Mouse (Mus musculus) stomach, embryonic 14.5 days (tissue): Measurements from ENCODE around the gene Setdb1. TPM values are rescaled to one million over a fixed set of nuclear protein-coding genes. Genes with fewer than 3 reads are reported as not detected.
A peak's percentile ranks its signal among the peaks of the same experiment; 100 is the strongest.

Source experiments
- ATAC-seq: fragments of 200-750 bp; cut with Nextera tagmentation; 2 replicates; pipeline ENCODE4 v1.8.0; 2017; ENCODE audit warnings: low read depth, moderate TSS enrichment; ENCODE audit not compliant: insufficient number of reproducible peaks, insufficient read depth, low FRiP score
- H3K27ac ChIP-seq: fragments of 300-500 bp; sonication (generic); 2 replicates; pipeline ENCODE4 v1.5.1; 2014; ENCODE audit warnings: mild to moderate bottlenecking, low read length, moderate library complexity, mixed read lengths
- H3K27me3 ChIP-seq: fragments of 300-500 bp; sonication (generic); 2 replicates; pipeline ENCODE4 v1.6.1; 2014; ENCODE audit warnings: low read length, control low read depth, mixed read lengths; ENCODE audit not compliant: control insufficient read depth, insufficient read depth
- H3K36me3 ChIP-seq: fragments of 300-500 bp; sonication (generic); 2 replicates; pipeline ENCODE4 v1.6.1; 2014; ENCODE audit warnings: mild to moderate bottlenecking, control low read depth, low read length, moderate library complexity, mixed read lengths; ENCODE audit not compliant: control insufficient read depth, insufficient read depth
- H3K4me1 ChIP-seq: fragments of 300-500 bp; sonication (generic); 2 replicates; pipeline ENCODE4 v1.6.1; 2014; ENCODE audit warnings: low read length, control low read depth, mixed read lengths; ENCODE audit not compliant: control insufficient read depth, insufficient read depth
- H3K4me2 ChIP-seq: fragments of 300-500 bp; sonication (generic); replicated peaks from 2 replicates; pipeline ENCODE4 v1.6.1; 2014; ENCODE audit warnings: low read depth, low read length, control low read depth
- H3K4me3 ChIP-seq: fragments of 300-500 bp; sonication (generic); 2 replicates; pipeline ENCODE4 v1.5.1; 2014; ENCODE audit warnings: low read depth, low read length, control low read depth
- H3K9ac ChIP-seq: fragments of 300-500 bp; sonication (generic); replicated peaks from 2 replicates; pipeline ENCODE4 v1.6.1; 2014; ENCODE audit warnings: low read depth, mild to moderate bottlenecking, control low read depth, low read length, moderate library complexity, mixed read lengths
- H3K9me3 ChIP-seq: fragments of 300-500 bp; sonication (generic); 2 replicates; pipeline ENCODE4 v1.6.1; 2016; ENCODE audit warnings: low read depth, low read length, control low read depth; ENCODE audit not compliant: control insufficient read depth
- WGBS: fragments of 180-500 bp; shearing (Covaris S2); extraction: QIAGEN DNeasy Blood & Tissue Kit; methylation state at CpG from one replicate; pipeline ENCODE4 v1.1.7; 2014; 5-methylcytosine and 5-hydroxymethylcytosine counted together
- polyA plus RNA-seq: library from polyadenylated mRNA; unstranded; fragments of >200 nt; fragmentation: Nextera tagmentation; extraction: Ambion mirVana; gene quantifications from 2 replicates; pipeline ENCODE4 v1.2.1, GENCODE M21; 2014

Gene Setdb1
- polyA plus RNA-seq, 1 experiment from 2014 or later = 50.8 TPM

- H3K9ac ChIP-seq = no peak overlapping the region
- peaks cover 13% of the 10 kb centered on the region for H3K4me1 ChIP-seq
- peak overlapping the region; percentile 39; the same call in 1 of the 2 replicates for H3K27ac ChIP-seq
- ATAC-seq = no peak
- 94% methylated on average over 5 of the region's 5 CpGs for WGBS
- no peak overlapping the region for H3K4me2 ChIP-seq
- H3K36me3 ChIP-seq = peaks cover 17% of the 10 kb centered on the region
- H3K9me3 ChIP-seq = no peaks in the 10 kb centered on the region
- no peaks in the 10 kb centered on the region for H3K27me3 ChIP-seq
- H3K4me3 ChIP-seq = no peak overlapping the region
These were observed 71.6 kb downstream of the Setdb1 start for GRCm38 (mm10) chr3:95285390-95285789.

GRCm38 (mm10) chr3:95284501-95285281, 72.3 kb downstream of the Setdb1 start:
- 80% methylated on average over 12 of the region's 12 CpGs for WGBS
- Histone ChIP-seq H3K4me3 (peak overlapping the region; percentile 78; the same call in 1 of the 2 replicates), H3K4me1 (peaks cover 13% of the 10 kb centered on the region), H3K36me3 (peaks cover 14% of the 10 kb centered on the region), H3K27me3 (no peaks in the 10 kb centered on the region), H3K9me3 (no peaks in the 10 kb centered on the region), H3K27ac (no peak overlapping the region), H3K4me2 (peak overlapping the region; percentile 70), H3K9ac (no peak overlapping the region)
- no peak for ATAC-seq

DNA sequence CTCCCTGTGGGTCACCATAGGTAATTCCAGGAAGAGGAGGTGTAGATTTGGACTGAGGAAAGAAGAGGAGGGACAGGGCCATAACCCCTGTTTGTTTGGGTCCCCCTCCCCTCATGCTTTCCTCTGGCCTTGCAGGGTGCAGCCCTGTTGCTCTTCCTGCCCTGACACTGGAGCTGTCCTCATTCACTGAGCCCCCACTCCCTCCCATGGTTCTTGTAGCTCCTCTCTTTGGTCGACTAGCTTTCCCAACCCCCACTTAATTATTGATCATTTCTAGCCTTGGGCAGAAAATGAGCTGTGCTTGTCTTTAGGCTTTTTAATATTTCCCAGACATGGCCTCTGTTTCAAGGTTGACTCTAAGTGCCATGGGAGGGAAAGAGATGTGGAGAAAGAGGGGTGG, 72.9 kb downstream of the Setdb1 start:
- ATAC-seq = no peak
- no peak overlapping the region for H3K27ac ChIP-seq
- peak overlapping the region; percentile 70 for H3K4me2 ChIP-seq
- peaks cover 12% of the 10 kb centered on the region for H3K36me3 ChIP-seq
- H3K9ac ChIP-seq = no peak overlapping the region; the same call in 1 of the 2 replicates
- H3K4me1 ChIP-seq = peaks cover 13% of the 10 kb centered on the region
- H3K4me3 ChIP-seq = peak overlapping the region; percentile 78
- no peaks in the 10 kb centered on the region for H3K9me3 ChIP-seq
- 15% methylated on average over 1 of the region's 1 CpGs for WGBS
- H3K27me3 ChIP-seq = no peaks in the 10 kb centered on the region

DNA sequence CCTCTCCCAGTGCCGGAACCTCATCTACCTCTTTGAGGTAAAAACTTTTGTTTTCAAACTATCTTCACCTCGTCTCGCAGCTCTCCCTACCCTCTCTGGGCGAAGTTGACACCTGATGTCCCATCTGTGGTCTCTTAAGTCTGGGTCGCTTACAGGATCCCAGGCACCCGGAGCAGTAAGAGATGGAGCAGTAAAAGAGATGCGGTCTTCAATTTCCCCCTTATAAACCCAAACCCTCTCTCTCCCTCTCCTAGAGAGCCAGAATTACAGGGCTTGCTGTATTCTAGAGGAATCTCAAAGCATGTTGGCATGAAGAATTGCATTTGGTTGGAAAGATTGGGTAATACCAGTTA, 73.4 kb downstream of the Setdb1 start:
- Histone ChIP-seq H3K27me3 (no peaks in the 10 kb centered on the region), H3K4me1 (peaks cover 13% of the 10 kb centered on the region), H3K36me3 (peaks cover 9% of the 10 kb centered on the region), H3K27ac (peak overlapping the region; percentile 90), H3K4me2 (peak overlapping the region; percentile 70), H3K9me3 (no peaks in the 10 kb centered on the region), H3K4me3 (peak overlapping the region; percentile 78), H3K9ac (peak overlapping the region; percentile 72)
- ATAC-seq = no peak
- 2% methylated on average over 7 of the region's 7 CpGs for WGBS

DNA sequence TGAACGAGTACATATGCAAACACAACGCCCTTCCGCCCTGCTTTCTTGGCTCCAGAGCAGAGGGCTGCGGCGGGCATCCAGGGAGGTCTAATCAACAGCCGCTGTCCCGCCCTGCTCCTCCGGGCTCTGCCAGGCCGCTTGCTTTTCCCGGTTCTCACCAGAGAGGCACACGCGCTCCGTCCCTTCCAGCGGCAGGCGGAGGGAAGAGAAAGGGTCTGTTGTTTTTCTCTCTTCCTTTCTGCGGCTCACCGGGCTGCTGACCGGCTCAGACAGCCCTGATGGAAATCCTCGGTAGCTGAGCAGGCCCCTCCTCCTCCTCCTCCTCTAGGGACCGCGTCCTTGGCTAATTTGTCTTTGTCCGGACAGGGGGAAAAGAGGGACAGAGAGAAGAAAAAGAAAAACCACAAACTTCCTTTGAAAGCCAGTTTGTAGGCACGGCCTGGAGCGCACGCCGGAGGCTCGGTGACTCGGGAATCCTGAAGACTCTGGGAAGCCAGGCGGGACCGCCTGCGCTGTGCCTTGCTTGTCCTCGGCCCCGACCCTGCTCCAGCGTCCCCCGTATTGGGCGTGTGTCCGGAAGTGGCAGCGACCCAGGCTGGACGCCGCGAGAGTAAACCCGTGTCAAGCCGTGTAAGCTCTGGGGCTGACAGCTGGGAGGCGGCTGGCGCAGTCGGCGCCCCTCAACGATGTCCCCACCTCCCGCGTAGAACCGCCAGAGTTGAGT, 74.0 kb downstream of the Setdb1 start:
- Histone ChIP-seq H3K4me1 (peaks cover 13% of the 10 kb centered on the region), H3K9me3 (no peaks in the 10 kb centered on the region), H3K27ac (peak overlapping the region; percentile 90), H3K4me3 (peak overlapping the region; percentile 78), H3K36me3 (peaks cover 4% of the 10 kb centered on the region), H3K4me2 (peak overlapping the region; percentile 70), H3K9ac (peak overlapping the region; percentile 72), H3K27me3 (no peaks in the 10 kb centered on the region)
- under 1% methylated on average over 48 of the region's 51 CpGs for WGBS
- peak; percentile 66 for ATAC-seq

GRCm38 (mm10) chr3:95282381-95282864, 74.6 kb downstream of the Setdb1 start:
- H3K4me2 ChIP-seq = peak overlapping the region; percentile 70
- no peaks in the 10 kb centered on the region for H3K27me3 ChIP-seq
- H3K9ac ChIP-seq = peak overlapping the region; percentile 72
- H3K9me3 ChIP-seq = no peaks in the 10 kb centered on the region
- H3K36me3 ChIP-seq = no peaks in the 10 kb centered on the region
- 0% methylated on average over 11 of the region's 11 CpGs for WGBS
- H3K4me3 ChIP-seq = peak overlapping the region; percentile 78
- ATAC-seq = no peak
- peak overlapping the region; percentile 90 for H3K27ac ChIP-seq
- H3K4me1 ChIP-seq = peaks cover 14% of the 10 kb centered on the region

DNA sequence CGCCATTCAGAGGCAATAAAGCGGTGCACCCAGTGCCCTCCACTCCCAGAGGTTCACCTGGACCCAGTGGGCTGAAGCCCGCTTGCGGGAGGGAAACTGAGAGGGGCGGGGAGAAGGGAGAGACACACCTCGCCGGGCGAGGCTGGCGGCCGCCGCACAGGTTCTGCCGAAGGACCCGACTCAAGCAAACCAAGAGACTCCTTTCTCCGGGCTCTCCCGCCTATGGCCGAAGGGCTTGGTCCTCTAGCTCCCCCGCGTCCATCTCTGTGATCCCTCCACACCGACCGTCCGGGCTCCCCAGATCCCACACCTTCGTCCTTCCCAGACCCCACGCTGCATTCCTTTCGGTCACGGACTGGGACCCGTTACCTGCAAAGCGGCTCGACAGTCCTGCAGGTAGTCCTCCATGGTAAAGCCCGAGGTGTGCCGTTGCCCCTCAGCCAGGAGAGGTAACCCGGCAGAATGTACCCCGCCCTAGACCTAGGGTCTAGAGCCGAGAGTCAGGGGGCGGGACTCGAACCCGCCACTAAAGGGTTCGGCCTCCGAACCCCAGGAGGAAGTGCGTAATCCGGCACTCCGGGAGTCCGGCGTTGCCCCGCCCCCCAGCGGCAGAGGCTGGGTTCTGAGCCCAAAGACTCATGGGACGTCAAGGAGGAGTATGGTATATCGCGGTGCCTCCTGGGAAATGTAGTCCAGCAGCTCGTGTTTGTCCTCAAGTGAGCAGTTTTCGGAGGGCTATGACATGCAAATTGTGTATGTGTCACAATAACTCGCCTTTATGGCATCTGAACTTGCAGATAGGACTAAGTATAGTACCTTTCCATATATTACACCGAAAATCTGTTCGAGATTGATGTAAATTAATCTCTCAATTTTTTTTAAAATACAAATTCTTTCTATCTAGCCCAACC, 75.5 kb downstream of the Setdb1 start, which contains the start of the genes Mindy1 and Prune1:
TSS of gene Mindy1 (plus strand) at position 130 of the 911 bp plus-strand sequence.
TSS of gene Prune1 (minus strand) at position 861 of the 911 bp plus-strand sequence.
- no peaks in the 10 kb centered on the region for H3K9me3 ChIP-seq
- peak within 1 kb of the TSS; percentile 70 for H3K4me2 ChIP-seq
- peak within 1 kb of the TSS; percentile 90 for H3K27ac ChIP-seq
- under 1% methylated on average over 53 of the region's 53 CpGs for WGBS
- H3K27me3 ChIP-seq = no peaks in the 10 kb centered on the region
- ATAC-seq = peak; percentile 90
- H3K9ac ChIP-seq = peak within 1 kb of the TSS; percentile 81
- H3K4me3 ChIP-seq = peak within 1 kb of the TSS; percentile 78
- peaks cover 16% of the 10 kb centered on the region for H3K4me1 ChIP-seq
- H3K36me3 ChIP-seq = no peaks in the 10 kb centered on the region
